Mouse (Mus musculus): Measurements from ENCODE around the gene Gm11037. TPM values are rescaled to one million over a fixed set of nuclear protein-coding genes. Genes with fewer than 3 reads are reported as not detected.
"Not testable (repeated sequence)": the region's sequence is repeated elsewhere in the genome, so short reads cannot be mapped to it uniquely, and the experiment has no call there.

The Gm11037 gene
- polyA plus RNA-seq, 1 experiment from 2014 or later, result not detected

DNA sequence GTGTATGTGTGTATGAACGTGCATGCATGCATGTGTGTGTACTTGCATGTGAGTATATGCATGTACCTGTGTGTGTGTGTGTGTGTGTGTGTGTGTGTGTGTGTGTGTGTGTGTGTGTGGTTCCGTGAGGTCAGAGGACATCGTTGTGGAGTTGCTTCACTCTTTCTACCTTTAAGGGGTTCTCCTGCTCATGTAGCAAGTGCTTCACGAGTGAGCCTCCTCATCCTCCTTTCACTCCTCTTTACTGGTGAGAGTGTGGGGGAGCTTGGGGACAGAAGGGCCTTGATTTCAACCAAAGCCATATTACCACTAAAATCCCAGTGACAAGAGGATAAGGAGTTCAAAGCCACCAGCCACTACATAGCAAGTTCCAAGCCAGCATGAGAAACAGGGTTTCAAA lies 36.2 kb upstream of the Gm11037 start:
- H3K4me1 ChIP-seq (ENCODE audit: control insufficient read depth, insufficient read depth, low read length), result no peaks in the 10 kb centered on the region
- H3K9me3 ChIP-seq (replicated peaks; ENCODE audit: control insufficient read depth, low read length, poor library complexity, severe bottlenecking), result no peaks in the 10 kb centered on the region
- no peak overlapping the region for H3K9ac ChIP-seq (ENCODE audit: low read depth, low read length)
- 82% methylated on average over 4 of the region's 4 CpGs for WGBS
- H3K27me3 ChIP-seq (ENCODE audit: control insufficient read depth, insufficient read depth, low read depth, low read length), result no peaks in the 10 kb centered on the region
- H3K4me3 ChIP-seq (ENCODE audit: low read depth, low read length), result no peak overlapping the region
- no peaks in the 10 kb centered on the region for H3K36me3 ChIP-seq (ENCODE audit: control insufficient read depth, insufficient read depth, low read length)
- no peak overlapping the region for H3K4me2 ChIP-seq (ENCODE audit: low read length)
- H3K27ac ChIP-seq (ENCODE audit: low read length), result no peak overlapping the region
- no peak for ATAC-seq

DNA sequence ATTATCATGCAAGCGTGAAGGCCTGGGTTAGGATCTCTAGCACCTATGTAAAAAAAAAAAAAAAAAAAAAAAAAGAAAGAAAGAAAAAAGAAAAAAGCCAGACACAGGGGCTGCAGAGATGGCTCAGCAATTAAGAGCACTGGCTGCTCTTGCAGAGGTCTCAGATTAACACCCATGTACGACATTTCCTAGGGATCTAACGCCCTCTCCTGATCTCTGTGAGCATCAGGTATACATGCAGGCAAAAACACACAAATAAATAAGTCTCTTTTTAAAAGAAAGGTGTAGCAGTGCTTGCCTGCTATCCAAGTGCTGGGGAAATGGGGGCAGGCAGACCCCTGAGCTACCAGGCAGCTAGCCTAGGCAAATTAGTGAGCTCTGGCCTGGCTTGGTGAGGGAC lies 31.8 kb upstream of the Gm11037 start:
- H3K27ac ChIP-seq (ENCODE audit: low read length), result no peak overlapping the region
- H3K9ac ChIP-seq (ENCODE audit: low read depth, low read length), result no peak overlapping the region
- H3K4me1 ChIP-seq (ENCODE audit: control insufficient read depth, insufficient read depth, low read length), result no peaks in the 10 kb centered on the region
- H3K27me3 ChIP-seq (ENCODE audit: control insufficient read depth, insufficient read depth, low read depth, low read length), result no peaks in the 10 kb centered on the region
- 55% methylated on average over 3 of the region's 3 CpGs for WGBS
- ATAC-seq, result no peak
- no peak overlapping the region for H3K4me3 ChIP-seq (ENCODE audit: low read depth, low read length)
- H3K36me3 ChIP-seq (ENCODE audit: control insufficient read depth, insufficient read depth, low read length), result no peaks in the 10 kb centered on the region
- no peaks in the 10 kb centered on the region for H3K9me3 ChIP-seq (replicated peaks; ENCODE audit: control insufficient read depth, low read length, poor library complexity, severe bottlenecking)
- no peak overlapping the region for H3K4me2 ChIP-seq (ENCODE audit: low read length)

DNA sequence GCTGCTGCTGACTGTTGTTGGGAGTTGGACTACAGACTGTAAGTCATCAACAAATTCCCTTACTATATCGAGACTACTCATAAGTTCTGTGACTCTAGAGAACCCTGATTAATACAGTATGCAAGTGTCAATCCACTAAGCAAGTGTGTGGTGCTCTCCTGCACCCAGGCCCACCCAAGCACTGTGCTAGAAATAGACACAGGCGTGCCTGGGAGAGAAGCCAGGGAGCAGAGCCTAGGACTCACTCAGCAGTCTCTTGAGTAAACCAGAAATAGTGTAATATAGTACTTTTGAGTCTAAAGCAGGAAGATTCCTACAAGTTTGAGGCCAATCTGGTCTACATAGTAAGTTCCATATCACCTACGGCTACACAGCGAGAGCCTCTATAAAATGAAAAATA lies 29.3 kb upstream of the Gm11037 start:
- H3K9ac ChIP-seq (ENCODE audit: low read depth, low read length), result no peak overlapping the region
- 94% methylated on average over 4 of the region's 4 CpGs for WGBS

DNA sequence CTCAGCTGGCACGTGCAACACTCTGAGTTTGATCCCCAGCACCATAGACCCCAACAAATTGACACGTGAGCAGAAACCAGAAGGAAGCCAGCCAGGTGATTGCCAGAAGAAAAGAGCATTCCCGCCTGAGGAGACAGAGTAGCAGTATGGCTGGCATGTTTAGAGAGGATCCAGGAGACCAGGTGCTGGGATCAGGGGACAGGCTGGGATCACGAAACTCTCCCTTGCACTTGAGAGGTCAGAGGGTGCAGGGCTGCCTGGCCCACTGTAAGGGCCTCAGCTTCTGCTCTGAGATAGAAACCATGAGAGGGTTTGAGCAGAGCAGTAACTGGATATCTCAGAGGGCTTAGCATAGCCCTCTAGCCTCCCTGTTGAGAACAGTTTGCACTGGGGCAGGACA lies 28.2 kb upstream of the Gm11037 start:
- H3K4me3 ChIP-seq (ENCODE audit: low read depth, low read length); H3K36me3 ChIP-seq (ENCODE audit: control insufficient read depth, insufficient read depth, low read length); H3K27me3 ChIP-seq (ENCODE audit: control insufficient read depth, insufficient read depth, low read depth, low read length); H3K4me1 ChIP-seq (ENCODE audit: control insufficient read depth, insufficient read depth, low read length); H3K4me2 ChIP-seq (ENCODE audit: low read length); H3K9ac ChIP-seq (ENCODE audit: low read depth, low read length); H3K9me3 ChIP-seq (replicated peaks; ENCODE audit: control insufficient read depth, low read length, poor library complexity, severe bottlenecking); H3K27ac ChIP-seq (ENCODE audit: low read length); ATAC-seq: not testable (repeated sequence)
- 70% methylated on average over 4 of the region's 4 CpGs for WGBS

More for the DNA sequence above, 29.3 kb upstream of the Gm11037 start:
- H3K4me2 ChIP-seq (ENCODE audit: low read length), result no peak overlapping the region
- no peaks in the 10 kb centered on the region for H3K27me3 ChIP-seq (ENCODE audit: control insufficient read depth, insufficient read depth, low read depth, low read length)
- no peaks in the 10 kb centered on the region for H3K36me3 ChIP-seq (ENCODE audit: control insufficient read depth, insufficient read depth, low read length)
- H3K4me3 ChIP-seq (ENCODE audit: low read depth, low read length), result no peak overlapping the region
- no peak for ATAC-seq
- no peaks in the 10 kb centered on the region for H3K9me3 ChIP-seq (replicated peaks; ENCODE audit: control insufficient read depth, low read length, poor library complexity, severe bottlenecking)
- H3K4me1 ChIP-seq (ENCODE audit: control insufficient read depth, insufficient read depth, low read length), result no peaks in the 10 kb centered on the region
- H3K27ac ChIP-seq (ENCODE audit: low read length), result no peak overlapping the region

DNA sequence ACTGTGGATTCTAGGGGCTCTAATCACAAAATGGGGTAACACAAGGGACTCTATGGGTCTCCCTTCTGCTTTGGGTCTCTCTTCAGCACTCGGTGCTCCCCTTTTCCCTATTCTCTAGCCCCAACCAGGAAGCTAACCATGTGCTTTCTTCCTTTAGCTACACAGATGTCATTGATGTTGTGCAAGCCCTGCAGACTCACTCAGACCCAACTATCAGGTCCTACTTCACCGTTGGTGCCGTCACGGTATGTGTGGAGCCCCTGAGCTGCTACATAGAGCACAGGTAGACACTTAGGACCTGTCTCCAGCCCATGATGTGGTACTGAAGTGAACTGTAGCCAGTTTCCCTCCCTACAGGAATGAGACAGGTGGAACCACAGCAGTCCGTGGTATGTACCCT lies 27.3 kb upstream of the Gm11037 start:
- WGBS, result 91% methylated on average over 5 of the region's 5 CpGs
- no peaks in the 10 kb centered on the region for H3K27me3 ChIP-seq (ENCODE audit: control insufficient read depth, insufficient read depth, low read depth, low read length)
- H3K36me3 ChIP-seq (ENCODE audit: control insufficient read depth, insufficient read depth, low read length), result no peaks in the 10 kb centered on the region
- no peaks in the 10 kb centered on the region for H3K4me1 ChIP-seq (ENCODE audit: control insufficient read depth, insufficient read depth, low read length)
- H3K9ac ChIP-seq (ENCODE audit: low read depth, low read length), result no peak overlapping the region
- no peak overlapping the region for H3K4me3 ChIP-seq (ENCODE audit: low read depth, low read length)
- H3K4me2 ChIP-seq (ENCODE audit: low read length), result no peak overlapping the region
- H3K27ac ChIP-seq (ENCODE audit: low read length), result no peak overlapping the region
- ATAC-seq, result no peak
- H3K9me3 ChIP-seq (replicated peaks; ENCODE audit: control insufficient read depth, low read length, poor library complexity, severe bottlenecking), result no peaks in the 10 kb centered on the region

DNA sequence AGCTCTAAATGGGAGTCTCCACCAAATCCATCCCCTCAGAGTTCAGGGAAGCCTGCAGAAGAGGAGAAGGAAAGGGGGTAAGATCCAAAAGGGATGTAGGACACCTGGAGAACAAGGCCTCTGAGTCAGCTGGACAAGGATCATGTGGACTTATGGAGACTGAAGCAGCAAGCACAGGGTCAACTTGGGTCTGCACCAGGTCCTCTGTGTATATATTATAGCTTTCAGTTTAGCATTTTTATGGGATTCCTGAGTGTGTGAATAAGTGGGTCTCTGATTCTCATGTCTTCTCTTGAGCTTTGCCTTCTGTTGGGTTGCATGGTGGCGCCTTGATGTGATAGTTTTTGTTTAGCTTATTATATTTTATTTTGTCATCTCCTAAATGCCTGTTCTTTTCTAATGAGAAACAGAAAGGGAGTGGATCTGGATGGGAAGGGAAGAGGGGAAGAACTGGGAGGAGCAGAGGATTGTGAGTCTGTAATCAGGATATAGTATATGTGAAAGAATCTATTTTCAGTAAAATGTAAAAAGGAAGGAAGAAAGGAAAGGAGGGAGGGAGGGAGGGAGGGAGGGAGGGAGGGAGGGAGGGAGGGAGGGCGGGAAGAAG lies 14.2 kb upstream of the Gm11037 start:
- no peaks in the 10 kb centered on the region for H3K9me3 ChIP-seq (replicated peaks; ENCODE audit: control insufficient read depth, low read length, poor library complexity, severe bottlenecking)
- no peaks in the 10 kb centered on the region for H3K4me1 ChIP-seq (ENCODE audit: control insufficient read depth, insufficient read depth, low read length)
- no peak overlapping the region for H3K27ac ChIP-seq (ENCODE audit: low read length)
- no peak for ATAC-seq
- no peaks in the 10 kb centered on the region for H3K36me3 ChIP-seq (ENCODE audit: control insufficient read depth, insufficient read depth, low read length)
- H3K9ac ChIP-seq (ENCODE audit: low read depth, low read length), result no peak overlapping the region
- H3K4me2 ChIP-seq (ENCODE audit: low read length), result no peak overlapping the region
- no peak overlapping the region for H3K4me3 ChIP-seq (ENCODE audit: low read depth, low read length)
- no peaks in the 10 kb centered on the region for H3K27me3 ChIP-seq (ENCODE audit: control insufficient read depth, insufficient read depth, low read depth, low read length)
- 79% methylated on average over 2 of the region's 2 CpGs for WGBS

DNA sequence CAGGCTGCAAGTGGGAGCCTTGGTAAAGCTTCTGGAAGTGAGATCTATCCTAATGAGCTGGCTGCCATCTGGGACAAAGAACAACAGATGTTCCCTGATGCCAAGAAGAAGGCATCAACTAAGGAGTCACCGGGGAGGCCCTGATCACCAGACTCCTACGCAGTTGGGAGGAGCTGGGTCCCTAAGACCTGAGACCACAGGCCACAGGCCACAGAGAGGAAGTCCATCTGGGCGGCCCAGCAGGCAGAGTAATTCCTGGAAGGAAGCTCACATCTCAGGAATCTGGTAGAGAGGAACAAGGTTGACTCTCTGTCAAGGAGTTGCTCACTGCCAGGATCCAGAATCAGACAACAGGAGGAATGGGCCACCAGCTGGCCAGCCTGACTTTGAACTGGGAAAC lies 9.1 kb upstream of the Gm11037 start:
- Histone ChIP-seq H3K27ac (ENCODE audit: low read length) (no peak overlapping the region), H3K4me1 (ENCODE audit: control insufficient read depth, insufficient read depth, low read length) (peaks cover 6% of the 10 kb centered on the region), H3K36me3 (ENCODE audit: control insufficient read depth, insufficient read depth, low read length) (no peaks in the 10 kb centered on the region), H3K4me2 (ENCODE audit: low read length) (no peak overlapping the region), H3K4me3 (ENCODE audit: low read depth, low read length) (no peak overlapping the region), H3K9me3 (replicated peaks; ENCODE audit: control insufficient read depth, low read length, poor library complexity, severe bottlenecking) (no peaks in the 10 kb centered on the region), H3K27me3 (ENCODE audit: control insufficient read depth, insufficient read depth, low read depth, low read length) (no peaks in the 10 kb centered on the region), H3K9ac (ENCODE audit: low read depth, low read length) (no peak overlapping the region)
- 72% methylated on average over 3 of the region's 3 CpGs for WGBS
- no peak for ATAC-seq

DNA sequence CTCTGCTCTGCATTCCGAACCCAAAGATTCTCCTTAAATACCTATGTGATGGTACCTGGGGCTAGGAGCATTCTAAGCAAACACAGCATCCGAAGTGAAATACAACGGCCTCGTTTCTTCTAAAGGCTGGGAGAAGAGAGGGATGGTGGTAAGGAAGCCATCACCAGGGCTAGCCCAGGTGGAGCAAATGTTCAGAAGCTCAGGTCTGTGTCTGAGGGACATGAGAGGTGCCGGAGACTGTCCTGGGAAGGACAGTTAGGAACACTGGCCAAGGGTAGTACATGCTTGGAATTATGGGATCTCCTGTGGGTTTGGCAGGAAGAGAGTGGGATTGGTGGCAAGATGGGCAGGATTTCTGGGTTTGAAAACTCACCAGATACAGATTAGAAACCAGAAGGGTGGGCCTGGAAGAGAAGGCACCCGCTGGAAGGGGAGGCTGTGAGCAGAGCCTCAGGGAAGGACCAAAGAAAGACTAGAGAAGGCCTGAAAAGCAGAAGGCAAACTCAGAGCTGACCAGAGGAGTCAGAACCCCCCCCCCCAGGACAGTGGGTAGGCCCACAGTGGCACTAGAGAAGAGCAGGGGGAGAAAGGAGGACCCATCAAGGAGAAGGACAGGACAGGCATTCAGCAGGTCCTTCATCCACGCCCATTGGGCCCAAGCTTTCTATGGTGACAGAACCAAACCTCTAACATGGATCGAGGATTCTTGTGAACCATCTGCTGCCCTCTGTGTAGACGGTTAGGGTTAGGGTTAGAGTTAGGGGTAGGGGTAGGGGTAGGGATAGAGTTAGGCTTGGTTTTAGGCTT lies 7.9 kb upstream of the Gm11037 start:
- no peak overlapping the region for H3K4me2 ChIP-seq (ENCODE audit: low read length)
- H3K4me3 ChIP-seq (ENCODE audit: low read depth, low read length), result no peak overlapping the region
- H3K9me3 ChIP-seq (replicated peaks; ENCODE audit: control insufficient read depth, low read length, poor library complexity, severe bottlenecking), result no peaks in the 10 kb centered on the region
- H3K4me1 ChIP-seq (ENCODE audit: control insufficient read depth, insufficient read depth, low read length), result peaks cover 6% of the 10 kb centered on the region
- ATAC-seq, result no peak
- H3K27ac ChIP-seq (ENCODE audit: low read length), result no peak overlapping the region
- no peaks in the 10 kb centered on the region for H3K36me3 ChIP-seq (ENCODE audit: control insufficient read depth, insufficient read depth, low read length)
- no peak overlapping the region for H3K9ac ChIP-seq (ENCODE audit: low read depth, low read length)
- H3K27me3 ChIP-seq (ENCODE audit: control insufficient read depth, insufficient read depth, low read depth, low read length), result no peaks in the 10 kb centered on the region
- 93% methylated on average over 9 of the region's 9 CpGs for WGBS

DNA sequence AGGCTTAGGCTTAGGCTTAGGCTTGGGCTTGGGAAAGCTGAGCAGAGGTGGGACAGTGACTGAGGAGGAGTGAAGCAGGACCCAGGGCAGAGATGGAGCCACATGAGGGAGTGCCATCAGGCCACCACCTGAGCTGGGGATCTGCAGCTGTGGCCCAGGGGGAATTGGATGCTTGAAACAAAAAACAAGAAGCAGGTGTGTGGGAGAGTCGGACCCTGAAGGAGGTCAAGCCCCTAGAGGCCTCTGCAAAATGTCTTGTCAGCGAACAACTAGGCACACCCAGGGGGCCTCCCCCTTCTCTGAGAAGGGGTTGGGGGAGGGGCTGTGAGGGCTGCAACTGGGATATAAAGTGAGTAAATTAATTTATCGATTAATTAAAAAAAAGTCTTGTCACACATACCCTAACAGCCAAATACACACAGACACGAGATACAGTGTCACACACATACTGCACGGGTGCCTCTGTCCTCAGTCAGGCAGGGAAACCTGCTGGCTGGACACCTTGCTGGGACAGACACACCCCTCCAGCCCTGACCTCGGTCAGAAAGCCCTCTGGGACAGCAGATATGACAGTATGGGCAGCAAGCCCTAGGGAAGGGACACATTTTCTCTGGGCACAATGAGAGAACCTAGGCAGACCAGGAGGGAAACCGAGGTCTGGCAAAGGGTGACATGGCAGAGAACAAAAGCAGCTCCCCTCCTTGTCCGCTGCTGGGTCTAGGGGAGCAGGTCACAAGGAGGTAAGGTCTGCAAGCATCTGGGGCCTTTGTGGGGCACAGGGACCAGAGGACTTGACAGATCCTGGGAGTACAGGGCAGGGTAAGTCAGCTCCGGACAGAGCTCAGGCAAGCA lies 7.1 kb upstream of the Gm11037 start:
- no peak overlapping the region for H3K9ac ChIP-seq (ENCODE audit: low read depth, low read length)

More for the DNA sequence above, 7.1 kb upstream of the Gm11037 start:
- H3K9me3 ChIP-seq (replicated peaks; ENCODE audit: control insufficient read depth, low read length, poor library complexity, severe bottlenecking), result no peaks in the 10 kb centered on the region
- H3K36me3 ChIP-seq (ENCODE audit: control insufficient read depth, insufficient read depth, low read length), result no peaks in the 10 kb centered on the region
- WGBS, result 55% methylated on average over 9 of the region's 9 CpGs
- no peak overlapping the region for H3K4me2 ChIP-seq (ENCODE audit: low read length)
- no peaks in the 10 kb centered on the region for H3K27me3 ChIP-seq (ENCODE audit: control insufficient read depth, insufficient read depth, low read depth, low read length)
- no peak overlapping the region for H3K27ac ChIP-seq (ENCODE audit: low read length)
- ATAC-seq, result no peak
- H3K4me3 ChIP-seq (ENCODE audit: low read depth, low read length), result no peak overlapping the region
- peaks cover 6% of the 10 kb centered on the region for H3K4me1 ChIP-seq (ENCODE audit: control insufficient read depth, insufficient read depth, low read length)
